Mouse (Mus musculus) bone marrow macrophage, adult 2 months (primary cell): ENCODE measurements around the gene Gm49388. TPM values are rescaled to one million over a fixed set of nuclear protein-coding genes. Genes with fewer than 3 reads are reported as not detected.
A peak's percentile ranks its signal among the peaks of the same experiment; 100 is the strongest.

Experiments used
- H3K27ac ChIP-seq: 2 replicates; pipeline ENCODE4 v1.5.1; 2012; ENCODE audit warnings: low read depth, low read length; ENCODE audit not compliant: insufficient read depth
- H3K4me1 ChIP-seq: 2 replicates; pipeline ENCODE4 v1.6.1; 2012; ENCODE audit warnings: low read length; ENCODE audit not compliant: control insufficient read depth, insufficient read depth
- H3K4me3 ChIP-seq: 2 replicates; pipeline ENCODE4 v1.5.1; 2012; ENCODE audit warnings: mild to moderate bottlenecking, low read length, moderate library complexity; ENCODE audit not compliant: insufficient read depth
- CTCF ChIP-seq: IDR thresholded peaks from 2 replicates; pipeline ENCODE4 v1.5.1; 2012; ENCODE audit warnings: low read depth, mild to moderate bottlenecking, low read length, moderate library complexity
- POLR2A ChIP-seq: IDR thresholded peaks from 2 replicates; pipeline ENCODE4 v1.6.1; 2012; ENCODE audit warnings: mild to moderate bottlenecking, low read depth, low read length, borderline replicate concordance
- polyA plus RNA-seq: library from polyadenylated mRNA; stranded (reverse); fragments of >200 nt; gene quantifications from 2 replicates; pipeline ENCODE4 v1.2.4, GENCODE M21; 2012; ENCODE audit not compliant: missing spikeins, insufficient read depth, insufficient read length

Gm49388 gene
- not detected in 2 replicates for polyA plus RNA-seq

DNA sequence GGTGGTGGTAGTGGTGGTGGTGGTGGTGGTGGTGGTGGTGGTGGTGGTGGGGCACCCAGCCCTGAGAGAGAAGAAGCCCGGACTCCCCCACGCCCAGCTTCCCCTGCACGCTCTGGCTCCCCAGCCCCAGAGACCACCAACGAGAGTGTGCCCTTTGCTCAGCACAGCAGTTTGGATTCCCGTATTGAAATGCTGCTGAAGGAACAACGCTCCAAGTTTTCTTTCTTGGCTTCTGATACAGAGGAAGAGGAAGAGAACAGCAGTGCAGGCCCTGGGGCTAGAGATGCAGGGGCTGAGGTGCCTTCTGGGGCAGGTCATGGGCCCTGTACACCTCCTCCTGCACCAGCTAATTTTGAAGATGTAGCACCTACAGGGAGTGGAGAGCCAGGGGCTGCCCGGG is at the start of gene Gm49388:
Gene Gm49388, plus strand, starts transcription at position 301 of the 400 bp plus-strand sequence.
- Histone ChIP-seq H3K4me3 (no peak within 1 kb of the TSS), H3K4me1 (no peaks in the 10 kb centered on the region)
- no peak for TF ChIP-seq POLR2A

DNA sequence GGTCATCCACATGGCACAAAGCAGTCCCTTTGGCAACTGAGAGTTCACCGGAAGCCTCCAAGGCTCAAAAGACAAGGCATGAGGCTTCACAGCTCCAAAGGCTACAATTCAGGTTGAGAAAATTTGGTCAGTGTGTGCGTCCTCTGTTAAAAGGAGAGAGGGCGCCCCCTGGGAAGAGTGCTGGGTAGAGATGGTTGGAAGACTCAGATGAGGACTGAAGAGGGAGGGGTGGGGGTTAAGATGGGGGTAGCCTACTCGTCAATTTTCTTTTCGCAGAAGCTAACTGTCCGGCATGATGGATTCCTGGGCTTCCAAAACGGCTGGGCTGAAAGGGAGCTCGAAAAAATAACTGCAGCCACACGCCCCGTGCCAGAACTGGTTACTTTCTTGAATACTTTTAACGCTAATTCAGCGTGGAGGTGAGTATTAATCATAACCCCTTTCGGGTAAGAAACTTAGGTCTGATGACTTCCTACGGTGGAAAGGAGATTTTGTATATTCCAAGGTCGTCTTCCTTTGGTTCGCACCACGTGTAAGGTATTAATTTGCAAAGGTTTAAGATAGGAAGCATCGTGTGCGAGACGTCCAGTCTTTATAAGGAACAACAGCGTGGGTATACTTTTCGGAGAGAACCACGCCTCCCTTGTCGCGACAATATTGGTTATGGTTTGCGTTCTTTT is 40.9 kb upstream of the Gm49388 start, which contains the start of gene Fbxl19:
Gene Fbxl19, plus strand, starts transcription at position 178 of the 680 bp plus-strand sequence.
- no peak for TF ChIP-seq POLR2A
- H3K27ac ChIP-seq: peak within 1 kb of the TSS; percentile 52
- H3K4me3 ChIP-seq: peak within 1 kb of the TSS; percentile 85
- H3K4me1 ChIP-seq: peaks cover 7% of the 10 kb centered on the region; the same call in 1 of the 2 replicates

More for the DNA sequence above, at the start of gene Gm49388:
- no peak within 1 kb of the TSS for H3K27ac ChIP-seq

DNA sequence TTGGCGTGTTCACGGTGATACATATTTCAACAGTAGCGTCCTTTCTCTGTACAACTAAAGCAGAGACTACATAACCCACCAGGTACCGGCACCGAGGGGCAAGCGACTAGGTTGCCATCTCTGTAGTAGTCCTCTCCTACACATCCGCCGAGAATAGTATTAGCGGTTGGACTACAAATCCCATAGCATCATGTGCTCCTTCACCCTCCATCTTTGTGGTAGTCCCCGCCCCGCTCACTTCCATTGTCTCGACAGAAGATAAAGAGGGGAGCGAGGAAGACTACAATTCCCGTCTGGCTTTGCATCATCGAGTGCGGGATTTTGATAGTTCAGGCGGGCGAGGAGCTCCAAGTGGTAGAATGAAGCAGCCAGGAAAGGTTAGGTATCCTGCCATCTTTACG is 40.2 kb upstream of the Gm49388 start:
- TF ChIP-seq POLR2A (no peak), CTCF (no peak)
- H3K27ac ChIP-seq: peak overlapping the region; percentile 52
- peaks cover 9% of the 10 kb centered on the region; the same call in 1 of the 2 replicates for H3K4me1 ChIP-seq
- H3K4me3 ChIP-seq: peak overlapping the region; percentile 85

DNA sequence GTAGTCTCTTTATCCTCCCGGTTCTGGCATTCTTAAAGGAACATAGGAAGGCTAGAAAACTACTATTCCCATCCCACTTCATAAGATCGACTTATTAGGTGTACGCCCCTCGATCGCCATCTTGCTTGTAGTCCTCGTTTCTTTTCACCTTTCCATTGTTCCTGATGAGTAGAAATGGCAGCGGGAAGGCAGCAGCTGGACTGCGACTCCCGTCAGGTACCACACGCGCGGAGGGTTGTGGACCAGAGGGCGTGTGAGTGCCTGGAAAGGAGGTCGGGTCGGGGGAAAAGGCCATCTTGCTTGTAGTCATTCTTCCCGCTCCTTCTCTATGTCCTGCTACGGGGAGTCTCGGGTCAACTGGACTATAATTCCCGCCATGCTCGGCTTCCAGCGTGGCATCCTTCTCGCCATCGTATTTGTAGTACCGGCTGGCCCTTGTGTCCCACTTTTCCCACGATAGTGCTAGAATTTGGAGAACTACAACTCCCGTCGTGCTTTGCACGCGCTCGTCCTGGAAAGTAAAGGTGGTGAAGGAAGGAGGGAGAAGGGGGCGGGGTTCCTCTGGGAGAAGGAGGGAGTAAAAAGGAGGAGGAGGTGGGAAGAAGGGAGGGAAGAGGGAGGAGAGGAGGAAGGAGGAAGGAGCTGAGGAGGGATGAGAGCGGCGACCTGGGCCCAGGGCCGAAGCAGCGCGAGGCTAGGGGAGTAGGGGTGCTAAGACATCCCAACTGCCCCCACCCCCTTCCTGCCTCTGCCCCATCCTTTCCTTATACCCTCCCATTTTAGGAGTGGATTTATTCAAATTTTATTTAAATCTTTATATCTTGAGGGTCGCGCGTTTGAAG is 39.5 kb upstream of the Gm49388 start:
- H3K4me1 ChIP-seq: peaks cover 11% of the 10 kb centered on the region; the same call in 1 of the 2 replicates
- TF ChIP-seq POLR2A (no peak), CTCF (no peak)
- H3K27ac ChIP-seq: peak overlapping the region; percentile 43
- peak overlapping the region; percentile 85 for H3K4me3 ChIP-seq

DNA sequence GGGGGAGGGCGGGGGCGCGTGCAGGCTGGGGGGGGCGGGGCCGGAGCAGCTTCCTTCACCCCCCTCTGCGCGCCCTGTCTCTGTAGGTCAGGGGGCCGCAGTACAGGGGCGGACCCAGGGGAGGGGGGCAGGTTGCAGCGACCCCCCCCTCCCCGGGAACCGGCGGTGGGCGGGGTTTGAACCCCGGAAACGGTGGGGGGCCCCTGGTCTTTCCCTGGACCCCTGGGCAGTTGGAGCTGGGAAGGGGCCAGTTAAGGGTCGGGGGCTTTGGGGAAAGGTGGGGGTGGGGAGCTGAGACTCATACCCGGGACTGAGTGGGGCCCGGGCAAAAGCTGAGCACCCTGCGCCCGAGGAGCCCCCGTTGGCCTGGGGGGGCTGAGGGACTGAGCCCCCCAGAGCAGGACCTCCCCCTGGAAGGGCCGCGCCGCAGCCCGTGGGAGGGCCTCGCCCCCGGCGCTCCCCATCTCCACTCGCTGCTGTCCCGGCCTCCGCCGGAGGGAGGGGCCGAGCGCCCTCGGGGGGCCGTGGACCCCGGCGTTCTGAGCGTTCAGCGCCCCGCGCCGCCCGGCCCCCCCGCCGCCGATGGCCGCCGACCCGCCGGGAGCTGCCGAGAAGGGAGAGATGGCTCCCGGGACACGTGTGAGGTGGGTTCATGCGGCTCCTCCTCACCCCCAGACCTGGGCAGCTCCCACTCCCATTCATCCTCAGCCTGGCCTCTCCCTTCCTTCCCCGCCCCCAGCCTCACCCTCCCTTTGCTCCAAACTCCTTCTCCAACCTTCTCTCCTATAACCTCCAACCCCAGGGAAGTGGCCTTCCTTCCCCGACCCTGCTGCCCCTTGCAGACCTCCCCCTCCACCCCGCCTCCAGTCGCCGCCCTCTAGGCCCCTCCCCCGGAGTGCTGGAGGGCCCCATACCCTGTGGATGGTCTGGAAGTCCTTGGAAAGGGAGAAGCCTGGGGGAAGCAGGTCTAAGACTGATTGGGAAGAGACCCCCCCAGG is 38.6 kb upstream of the Gm49388 start:
- peak overlapping the region; percentile 85 for H3K4me3 ChIP-seq
- H3K4me1 ChIP-seq: peaks cover 11% of the 10 kb centered on the region; the same call in 1 of the 2 replicates
- no peak overlapping the region for H3K27ac ChIP-seq
- TF ChIP-seq POLR2A (no peak), CTCF (no peak)

DNA sequence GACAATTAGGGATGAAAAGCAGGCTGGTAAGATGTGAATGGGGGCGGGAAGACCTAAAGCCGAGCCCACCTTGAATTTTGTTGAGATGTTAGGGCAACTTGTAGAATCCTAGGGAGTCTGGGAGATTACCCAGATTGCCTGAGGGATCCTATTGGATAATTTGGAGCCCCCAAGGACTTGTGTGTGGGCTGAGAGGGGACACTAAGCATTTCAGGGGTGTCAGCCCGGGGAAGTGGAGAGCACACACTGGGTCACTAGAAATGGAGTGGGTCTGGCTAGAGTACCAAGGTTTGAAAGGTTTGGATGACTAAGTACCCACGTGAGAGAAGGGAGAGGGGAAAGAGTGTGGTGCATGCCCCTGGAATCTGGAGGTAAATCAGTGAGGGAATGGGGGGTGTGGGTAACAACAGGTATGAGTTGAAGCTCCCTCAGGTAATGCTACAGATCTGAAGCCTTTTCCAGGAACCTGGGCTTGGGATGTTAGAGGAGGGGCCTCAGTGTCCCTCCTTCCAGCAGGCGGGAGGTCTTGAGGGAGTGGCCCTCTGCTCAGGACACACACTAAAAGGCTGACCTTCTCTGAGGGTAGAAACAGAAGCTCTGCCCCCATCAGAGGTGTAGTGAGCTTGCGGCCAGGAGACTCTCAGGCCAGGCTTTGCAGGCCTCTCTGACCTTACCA is 37.7 kb upstream of the Gm49388 start:
- peaks cover 11% of the 10 kb centered on the region for H3K4me1 ChIP-seq
- peak overlapping the region; percentile 85 for H3K4me3 ChIP-seq
- TF ChIP-seq CTCF (no peak; the same call in 1 of the 2 replicates), POLR2A (no peak)
- no peak overlapping the region for H3K27ac ChIP-seq

DNA sequence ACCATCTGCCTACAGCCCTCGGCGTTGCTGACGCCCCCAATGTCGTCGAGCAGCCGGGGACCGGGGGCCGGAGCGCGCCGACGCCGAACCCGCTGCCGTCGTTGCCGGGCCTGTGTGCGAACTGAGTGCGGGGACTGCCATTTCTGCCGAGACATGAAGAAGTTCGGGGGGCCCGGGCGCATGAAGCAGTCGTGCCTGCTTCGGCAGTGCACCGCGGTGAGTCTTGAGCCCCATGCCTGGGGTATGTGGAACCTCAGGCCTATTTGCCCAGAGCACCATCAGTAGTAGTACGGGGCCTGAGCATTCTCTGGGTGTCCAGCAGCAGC is 37.2 kb upstream of the Gm49388 start:
- TF ChIP-seq CTCF (no peak), POLR2A (no peak)
- Histone ChIP-seq H3K4me1 (peaks cover 16% of the 10 kb centered on the region), H3K27ac (no peak overlapping the region), H3K4me3 (no peak overlapping the region)

DNA sequence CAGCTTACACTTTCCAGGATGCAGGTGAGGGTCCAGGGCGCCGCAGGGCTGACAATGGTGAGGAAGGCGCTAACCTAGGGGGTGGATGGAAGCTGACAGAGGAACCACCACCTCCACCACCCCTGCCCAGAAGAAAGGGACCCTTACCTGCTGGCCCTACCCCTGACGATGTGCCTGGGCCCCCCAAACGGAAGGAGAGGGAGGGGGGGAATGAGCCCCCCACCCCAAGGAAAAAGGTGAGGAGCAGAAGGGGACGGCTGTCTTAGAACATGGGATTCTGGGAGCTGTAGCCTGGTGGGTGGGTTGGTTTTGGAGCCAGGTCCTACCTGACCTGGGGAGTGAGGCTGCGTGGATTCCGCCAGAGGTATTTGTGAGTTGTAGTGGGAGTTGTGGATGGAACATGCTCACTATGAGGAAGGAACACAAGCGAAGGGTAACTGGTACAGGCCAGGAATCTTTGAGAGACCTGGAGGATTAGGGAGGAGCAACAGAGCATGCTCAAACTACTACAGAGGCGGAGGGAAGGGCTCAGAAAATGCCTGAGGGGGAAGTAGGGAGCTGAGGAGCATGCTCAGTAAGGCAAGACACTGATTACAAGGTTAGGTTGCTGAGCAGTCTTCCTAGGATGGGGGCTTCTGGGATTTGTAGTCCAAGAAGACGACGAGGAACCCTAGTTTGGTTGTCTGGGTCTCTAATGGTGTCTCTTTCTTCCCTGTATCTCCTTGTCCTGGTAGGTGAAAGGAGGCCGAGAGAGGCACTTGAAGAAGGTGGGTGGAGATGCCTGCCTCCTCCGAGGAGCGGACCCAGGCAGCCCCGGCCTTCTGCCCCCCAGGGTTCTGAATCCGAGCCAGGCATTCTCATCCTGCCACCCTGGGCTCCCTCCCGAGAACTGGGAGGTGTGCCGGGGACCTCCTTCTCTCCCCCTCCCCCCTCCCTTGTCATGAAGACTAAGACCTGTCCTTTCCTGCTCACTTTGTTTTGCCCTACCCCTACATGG is 35.0 kb upstream of the Gm49388 start:
- H3K4me3 ChIP-seq: no peak overlapping the region
- peaks cover 16% of the 10 kb centered on the region for H3K4me1 ChIP-seq
- no peak for TF ChIP-seq CTCF
- TF ChIP-seq POLR2A: no peak
- no peak overlapping the region for H3K27ac ChIP-seq
